Mouse (Mus musculus): ENCODE results near the gene Fam171a1.

- TF ChIP-seq POLR2A (IDR thresholded peaks at IDR 0.05; ENCODE audit: borderline replicate concordance, extremely low read depth, low read depth, low read length): no peak
- no peak for TF ChIP-seq CTCF (IDR thresholded peaks at IDR 0.05; ENCODE audit: insufficient read depth, low read length)
Observed at GRCm38 (mm10) chr2:3132473-3132872, 18.4 kb downstream of the Fam171a1 start.
